Mouse (Mus musculus): ENCODE data around the gene Ap5b1.

Gene Ap5b1

GRCm38 (mm10) chr19:5567534-5568469, at the start of gene Ap5b1:
Gene Ap5b1 (plus strand): TSS chr19:5568025.
- DNase-seq (ENCODE audit: low read depth), result peak; percentile 94

- no peak for DNase-seq (ENCODE audit: low read depth)
Measured at GRCm38 (mm10) chr19:5518721-5519120, 49.1 kb upstream of the Ap5b1 start.

GRCm38 (mm10) chr19:5525204-5525603, 42.6 kb upstream of the Ap5b1 start:
- no peak for DNase-seq (ENCODE audit: low read depth)

GRCm38 (mm10) chr19:5529325-5530137, 38.3 kb upstream of the Ap5b1 start:
- peak; percentile 96 for DNase-seq (ENCODE audit: low read depth)

GRCm38 (mm10) chr19:5530138-5530524, 37.7 kb upstream of the Ap5b1 start:
- no peak for DNase-seq (ENCODE audit: low read depth)

- DNase-seq (ENCODE audit: low read depth), result peak; percentile 78
Measured at GRCm38 (mm10) chr19:5532520-5532919, 35.3 kb upstream of the Ap5b1 start.

- no peak for DNase-seq (ENCODE audit: low read depth)
Measured at GRCm38 (mm10) chr19:5538786-5539185, 29.0 kb upstream of the Ap5b1 start.

- no peak for DNase-seq (ENCODE audit: low read depth)
Measured at GRCm38 (mm10) chr19:5543362-5543761, 24.5 kb upstream of the Ap5b1 start.

GRCm38 (mm10) chr19:5544031-5544430, 23.8 kb upstream of the Ap5b1 start:
- DNase-seq (ENCODE audit: low read depth), result no peak

- DNase-seq (ENCODE audit: low read depth), result no peak
Measured at GRCm38 (mm10) chr19:5547471-5548056, 20.3 kb upstream of the Ap5b1 start.

- DNase-seq (ENCODE audit: low read depth), result no peak
Measured at GRCm38 (mm10) chr19:5553802-5554201, 14.0 kb upstream of the Ap5b1 start.

- no peak for DNase-seq (ENCODE audit: low read depth)
Measured at GRCm38 (mm10) chr19:5554212-5554611, 13.6 kb upstream of the Ap5b1 start.

GRCm38 (mm10) chr19:5558169-5558568, 9.7 kb upstream of the Ap5b1 start:
- no peak for DNase-seq (ENCODE audit: low read depth)

GRCm38 (mm10) chr19:5558770-5559169, 9.1 kb upstream of the Ap5b1 start:
- no peak for DNase-seq (ENCODE audit: low read depth)

- no peak for DNase-seq (ENCODE audit: low read depth)
Measured at GRCm38 (mm10) chr19:5559229-5559628, 8.6 kb upstream of the Ap5b1 start.

- DNase-seq (ENCODE audit: low read depth), result peak; percentile 42
Measured at GRCm38 (mm10) chr19:5559631-5560456, 8.0 kb upstream of the Ap5b1 start.

GRCm38 (mm10) chr19:5560457-5561041, 7.3 kb upstream of the Ap5b1 start, which contains the start of gene Ovol1:
Gene Ovol1 (minus strand): TSS chr19:5560646.
- peak; percentile 41 for DNase-seq (ENCODE audit: low read depth)

- no peak for DNase-seq (ENCODE audit: low read depth)
Measured at GRCm38 (mm10) chr19:5561252-5561790, 6.5 kb upstream of the Ap5b1 start.

- DNase-seq (ENCODE audit: low read depth), result no peak
Measured at GRCm38 (mm10) chr19:5561886-5562285, 5.9 kb upstream of the Ap5b1 start.

- no peak for DNase-seq (ENCODE audit: low read depth)
Measured at GRCm38 (mm10) chr19:5562776-5563175, 5.0 kb upstream of the Ap5b1 start.

GRCm38 (mm10) chr19:5566316-5566715, 1.5 kb upstream of the Ap5b1 start:
- DNase-seq (ENCODE audit: low read depth), result peak; percentile 26
